Mouse (Mus musculus) sigmoid colon, adult 10 weeks (tissue): ENCODE measurements around the gene Gm49337. TPM values are rescaled to one million over a fixed set of nuclear protein-coding genes. Genes with fewer than 3 reads are reported as not detected.

Experiments used
- polyA plus RNA-seq: library from polyadenylated mRNA; stranded (reverse); fragments of 350-450 nt; fragmentation: Illumina TruSeq; extraction: RNeasy Lipid Tissue Mini Kit (QIAGEN cat#74804); gene quantifications from one replicate; pipeline ENCODE4 v1.2.3, GENCODE M21; 2014; ENCODE audit warnings: low read depth, low replicate concordance

Gene Gm49337
- polyA plus RNA-seq, result 7.0 TPM

DNA sequence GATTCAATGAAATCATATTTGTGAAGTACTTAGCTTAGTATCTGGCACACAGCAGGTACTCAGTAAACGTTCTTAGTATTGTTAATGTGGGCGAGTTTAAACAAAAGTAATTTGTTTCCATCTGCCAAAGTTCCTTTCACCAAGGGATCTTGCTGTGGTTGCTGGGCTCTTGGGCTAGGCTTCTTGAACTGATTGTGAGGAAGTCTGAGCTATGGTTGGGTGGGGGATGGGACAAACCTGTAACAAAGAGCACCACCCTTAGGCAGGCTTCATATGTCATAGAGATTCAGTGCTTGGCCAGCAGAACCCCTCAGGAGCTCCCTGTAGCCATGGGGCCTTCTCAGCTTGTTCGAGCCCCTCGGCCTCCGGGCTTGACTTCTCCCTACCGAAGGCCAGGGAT lies at the start of gene Gm49337, which contains the start of gene 1700042G07Rik:
Gene Gm49337, plus strand, starts transcription at position 313 of the 400 bp plus-strand sequence.
Gene 1700042G07Rik, plus strand, starts transcription at position 301 of the 400 bp plus-strand sequence.

GRCm38 (mm10) chr4:116123602-116124519 lies 49.3 kb upstream of the Gm49337 start, which contains the start of the genes Rad54l and Pomgnt1:
Gene Rad54l, minus strand, starts transcription at chr4:116123690.
Gene Pomgnt1, plus strand, starts transcription at chr4:116123840.

GRCm38 (mm10) chr4:116151238-116151637 lies 21.9 kb upstream of the Gm49337 start, which contains the start of gene Lurap1:
Gene Lurap1, minus strand, starts transcription at chr4:116151338.

GRCm38 (mm10) chr4:116167404-116167803 lies 5.8 kb upstream of the Gm49337 start, which contains the start of gene Tspan1:
Gene Tspan1, minus strand, starts transcription at chr4:116167601.

GRCm38 (mm10) chr4:116221140-116221851 lies 48.1 kb downstream of the Gm49337 start, which contains the start of gene Pik3r3:
Gene Pik3r3, plus strand, starts transcription at chr4:116221618.

Other genes with a start within 250 kb of the Gm49337 start
- not detected for gene Dmbx1, start 233.5 kb upstream of the Gm49337 start, polyA plus RNA-seq
- gene Faah, start 155.5 kb upstream of the Gm49337 start, polyA plus RNA-seq, result 4.2 TPM
- 8.8 TPM for gene Nsun4, start 119.5 kb upstream of the Gm49337 start, polyA plus RNA-seq
- gene Uqcrh, start 98.3 kb upstream of the Gm49337 start, polyA plus RNA-seq, result 435 TPM
- 7.8 TPM for gene Lrrc41, start 98.1 kb upstream of the Gm49337 start, polyA plus RNA-seq
- 2.5 TPM for gene Rad54l, start 49.7 kb upstream of the Gm49337 start, polyA plus RNA-seq
- 7.3 TPM for gene Pomgnt1, start 49.5 kb upstream of the Gm49337 start, polyA plus RNA-seq
- gene Lurap1, start 22.0 kb upstream of the Gm49337 start, polyA plus RNA-seq, result 2.2 TPM
- 2,519 TPM for gene Tspan1, start 5.8 kb upstream of the Gm49337 start, polyA plus RNA-seq
- gene 1700042G07Rik, start within 50 bp of the Gm49337 start, polyA plus RNA-seq, result not detected
- 78.7 TPM for gene Pik3r3, start 48.2 kb downstream of the Gm49337 start, polyA plus RNA-seq